Mouse (Mus musculus) G1E (cell line): Measurements from ENCODE around the gene Farp2.
"Not testable (repeated sequence)": the region's sequence is repeated elsewhere in the genome, so short reads cannot be mapped to it uniquely, and the experiment has no call there.

Experiments used
- CTCF ChIP-seq: IDR thresholded peaks from 2 replicates; pipeline ENCODE4 v1.5.1; 2012; ENCODE audit warnings: low read depth, low read length, inconsistent platforms, mixed read lengths
- GATA1 ChIP-seq: IDR thresholded peaks from 2 replicates; pipeline ENCODE4 v1.6.1; 2012; ENCODE audit warnings: borderline replicate concordance, low read length, inconsistent platforms, mixed read lengths
- GATA2 ChIP-seq: IDR thresholded peaks from 2 replicates; pipeline ENCODE4 v1.6.1; 2012; ENCODE audit warnings: low read depth, low read length, inconsistent platforms, borderline replicate concordance
- POLR2AphosphoS5 ChIP-seq: IDR thresholded peaks from 2 replicates; pipeline ENCODE4 v1.6.1; 2012; ENCODE audit warnings: low read depth, low read length, inconsistent platforms; ENCODE audit not compliant: insufficient replicate concordance

- TF ChIP-seq CTCF, POLR2AphosphoS5, GATA1, GATA2: not testable (repeated sequence)
Measured at GRCm38 (mm10) chr1:93486302-93486701, 25.6 kb upstream of the Farp2 start.
